Mouse (Mus musculus) embryonic facial prominence, embryonic 14.5 days (tissue): ENCODE data around the gene Entpd1. TPM values are rescaled to one million over a fixed set of nuclear protein-coding genes. Genes with fewer than 3 reads are reported as not detected.
"Not testable (repeated sequence)": the region's sequence is repeated elsewhere in the genome, so short reads cannot be mapped to it uniquely, and the experiment has no call there.

Experiments
- ATAC-seq: fragments of 200-750 bp; cut with Nextera tagmentation; 2 replicates; pipeline ENCODE4 v1.8.0; 2017; ENCODE audit warnings: low read depth, moderate number of reproducible peaks, moderate TSS enrichment
- DNase-seq: peaks from one replicate; pipeline ENCODE4 v3.0.0-alpha.2; 2015; ENCODE audit warnings: low spot score
- H3K27ac ChIP-seq: fragments of 300-500 bp; sonication (generic); replicated peaks from 2 replicates; pipeline ENCODE4 v1.5.1; 2014; ENCODE audit warnings: low read depth, mild to moderate bottlenecking, low read length, moderate library complexity
- H3K27me3 ChIP-seq: fragments of 300-500 bp; sonication (generic); replicated peaks from 2 replicates; pipeline ENCODE4 v1.6.1; 2014; ENCODE audit warnings: low read length; ENCODE audit not compliant: control insufficient read depth, insufficient read depth
- H3K36me3 ChIP-seq: fragments of 300-500 bp; sonication (generic); 2 replicates; pipeline ENCODE4 v1.6.1; 2014; ENCODE audit warnings: low read length, mixed read lengths; ENCODE audit not compliant: control insufficient read depth, insufficient read depth
- H3K4me1 ChIP-seq: fragments of 300-500 bp; sonication (generic); 2 replicates; pipeline ENCODE4 v1.6.1; 2014; ENCODE audit warnings: antibody characterized with exemption, low read length; ENCODE audit not compliant: control insufficient read depth, insufficient read depth
- H3K4me2 ChIP-seq: fragments of 300-500 bp; sonication (generic); 2 replicates; pipeline ENCODE4 v1.6.1; 2014; ENCODE audit warnings: low read depth, mild to moderate bottlenecking, low read length, moderate library complexity, mixed read lengths
- H3K4me3 ChIP-seq: fragments of 300-500 bp; sonication (generic); 2 replicates; pipeline ENCODE4 v1.5.1; 2014; ENCODE audit warnings: low read depth, mild to moderate bottlenecking, low read length
- H3K9ac ChIP-seq: fragments of 300-500 bp; sonication (generic); 2 replicates; pipeline ENCODE4 v1.6.1; 2014; ENCODE audit warnings: low read depth, mild to moderate bottlenecking, low read length, moderate library complexity, mixed read lengths
- H3K9me3 ChIP-seq: fragments of 300-500 bp; sonication (generic); 2 replicates; pipeline ENCODE4 v1.6.1; 2016; ENCODE audit warnings: low read length; ENCODE audit not compliant: control insufficient read depth
- WGBS: fragments of 180-500 bp; shearing (Covaris S2); extraction: QIAGEN DNeasy Blood & Tissue Kit; methylation state at CpG from one replicate; pipeline ENCODE4 v1.1.7; 2014; 5-methylcytosine and 5-hydroxymethylcytosine counted together
- polyA plus RNA-seq: library from polyadenylated mRNA; unstranded; fragments of >200 nt; fragmentation: Nextera tagmentation; extraction: Ambion mirVana; gene quantifications from 2 replicates; pipeline ENCODE4 v1.2.1, GENCODE M21; 2014

Entpd1 gene
- polyA plus RNA-seq, 1 experiment from 2014 or later = 18.3 TPM

DNA sequence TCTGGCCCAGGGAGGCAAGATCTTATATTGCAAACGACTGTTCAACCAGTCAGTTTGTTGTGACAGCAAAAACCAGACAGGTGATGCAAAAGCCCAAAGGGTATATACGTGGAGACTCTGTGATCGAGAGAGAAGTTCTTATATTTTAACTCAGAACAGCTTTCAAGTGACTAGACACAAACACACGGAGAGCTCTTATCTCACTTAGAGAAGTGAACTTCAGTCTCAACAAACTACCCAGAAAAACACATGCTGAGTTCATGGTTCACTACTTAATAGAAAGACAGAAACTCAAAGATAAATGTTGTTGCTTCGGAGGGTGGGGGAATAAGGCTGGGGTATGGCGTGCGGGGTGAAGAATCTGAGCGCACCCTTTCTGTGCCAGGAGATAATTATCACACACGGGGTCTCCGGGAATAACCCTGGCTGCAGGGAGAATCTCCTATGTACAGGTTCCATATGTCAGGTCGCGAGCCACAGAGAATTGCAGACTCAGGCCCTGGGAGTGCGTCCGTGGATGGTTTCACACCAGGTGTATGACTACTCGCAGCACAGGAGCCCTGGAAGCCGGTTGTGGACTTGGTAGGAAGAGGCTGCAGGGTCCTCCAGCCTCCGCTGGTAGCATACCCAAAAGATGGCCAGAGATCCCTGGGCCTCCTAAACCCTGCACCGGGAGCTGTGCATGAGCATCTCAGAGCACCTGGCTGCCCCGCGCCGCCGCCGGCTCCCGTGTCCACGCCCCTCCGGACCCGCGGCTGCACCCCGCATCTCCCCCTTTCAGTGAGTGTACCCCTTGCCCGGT lies 24.5 kb upstream of the Entpd1 start:
- Histone ChIP-seq H3K27me3 (no peaks in the 10 kb centered on the region), H3K4me1 (peaks cover 10% of the 10 kb centered on the region), H3K4me2 (peak overlapping the region; percentile 79), H3K4me3 (peak overlapping the region; percentile 72), H3K27ac (0 out of 2 replicates have a peak overlapping the region, but pooled peaks have one; percentile 8), H3K9ac (peak overlapping the region; percentile 73), H3K36me3 (peaks cover 22% of the 10 kb centered on the region), H3K9me3 (no peaks in the 10 kb centered on the region)
- ATAC-seq (peak; percentile 62), DNase-seq (peak; percentile 27)
- 3% methylated on average over 22 of the region's 30 CpGs for WGBS

DNA sequence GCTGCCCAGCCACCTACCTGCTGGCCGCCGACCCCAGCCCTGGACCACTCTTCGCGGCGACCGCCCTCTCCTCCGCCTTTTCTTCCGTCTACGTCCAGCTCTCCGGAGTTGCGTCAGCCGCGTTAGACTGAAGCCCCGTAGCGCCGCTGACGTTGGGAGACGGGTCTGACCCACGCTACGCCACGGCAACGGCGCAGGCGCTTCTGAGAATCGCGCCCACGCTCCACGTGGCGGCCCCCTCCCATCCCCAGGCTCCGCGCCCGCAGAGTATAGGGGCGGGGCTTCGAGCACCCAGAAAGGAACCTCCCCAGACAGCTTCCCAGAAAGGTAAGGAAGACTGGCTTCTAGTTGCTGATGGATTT lies 23.9 kb upstream of the Entpd1 start, which contains the start of gene Aldh18a1:
Gene Aldh18a1 (minus strand): TSS at position 171 of the 362 bp plus-strand sequence.
- H3K27ac ChIP-seq = peak within 1 kb of the TSS; percentile 73; the same call in 1 of the 2 replicates
- peak; percentile 96 for ATAC-seq

DNA sequence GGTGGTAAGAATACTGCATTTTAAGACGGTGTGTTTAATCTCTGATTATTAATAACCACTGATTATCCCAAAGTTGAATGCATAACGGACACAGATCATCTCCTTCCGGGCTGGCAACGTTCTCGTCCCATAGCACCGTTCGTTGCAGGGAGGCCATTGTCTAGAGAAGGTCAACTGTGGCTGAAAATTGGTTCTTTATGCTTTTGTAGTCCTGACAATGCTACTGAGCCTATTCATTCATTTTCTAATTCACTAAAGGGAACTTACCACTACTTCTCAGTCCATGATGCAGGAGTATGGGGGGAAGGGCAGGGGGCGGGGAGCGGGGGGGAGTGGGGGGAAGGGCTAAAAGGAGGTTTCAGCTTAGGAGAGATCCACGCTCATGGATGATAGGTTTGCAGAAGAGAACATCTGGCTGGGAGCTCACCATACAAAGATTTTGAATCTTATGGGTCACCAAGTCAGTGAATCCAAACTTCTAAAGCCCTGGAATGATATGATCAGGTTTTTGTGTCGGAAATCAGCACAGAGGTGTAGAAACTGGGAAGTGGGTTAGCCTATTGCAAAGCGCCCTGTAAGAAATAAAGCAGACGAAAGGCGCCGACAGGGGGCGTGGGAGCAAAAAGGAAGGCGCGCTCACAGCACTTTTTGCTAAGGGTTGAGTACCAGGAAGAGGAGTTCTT lies 23.2 kb upstream of the Entpd1 start:
- Histone ChIP-seq H3K9ac (peak overlapping the region; percentile 59), H3K9me3 (no peaks in the 10 kb centered on the region), H3K4me2 (peak overlapping the region; percentile 79), H3K4me3 (peak overlapping the region; percentile 72), H3K27me3 (no peaks in the 10 kb centered on the region), H3K36me3 (peaks cover 12% of the 10 kb centered on the region), H3K27ac (peak overlapping the region; percentile 73), H3K4me1 (peaks cover 10% of the 10 kb centered on the region)
- DNase-seq (peak; percentile 95), ATAC-seq (peak; percentile 73)
- under 1% methylated on average over 18 of the region's 18 CpGs for WGBS

More for the DNA sequence above, 23.9 kb upstream of the Entpd1 start, which contains the start of gene Aldh18a1:
- Histone ChIP-seq H3K4me1 (peaks cover 10% of the 10 kb centered on the region), H3K4me2 (peak within 1 kb of the TSS; percentile 79), H3K9me3 (no peaks in the 10 kb centered on the region), H3K4me3 (peak within 1 kb of the TSS; percentile 72), H3K36me3 (peaks cover 16% of the 10 kb centered on the region), H3K27me3 (no peaks in the 10 kb centered on the region), H3K9ac (peak within 1 kb of the TSS; percentile 73)
- 0% methylated on average over 24 of the region's 34 CpGs for WGBS
- peak; percentile 96 for DNase-seq

DNA sequence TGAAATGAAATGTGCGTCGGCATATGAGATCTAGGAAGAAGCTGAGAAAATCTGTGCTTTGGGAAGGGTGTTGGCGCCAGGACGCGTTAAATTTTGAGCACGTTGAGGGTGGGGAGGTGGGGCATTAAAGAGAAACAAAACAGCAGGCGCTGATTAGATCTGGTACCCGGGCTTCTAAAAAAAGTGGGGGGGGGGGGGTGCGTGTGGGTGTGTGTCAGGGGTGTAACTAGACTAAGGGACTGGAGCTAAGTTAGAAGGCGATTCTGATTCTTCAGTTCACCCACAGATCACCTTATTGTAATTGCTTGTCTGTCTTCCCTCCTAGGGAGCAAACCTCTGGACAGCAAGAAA lies 22.7 kb upstream of the Entpd1 start:
- ATAC-seq (no peak), DNase-seq (no peak)
- Histone ChIP-seq H3K9ac (peak overlapping the region; percentile 59), H3K27me3 (no peaks in the 10 kb centered on the region), H3K27ac (peak overlapping the region; percentile 73), H3K4me1 (peaks cover 10% of the 10 kb centered on the region), H3K4me2 (peak overlapping the region; percentile 79), H3K36me3 (peaks cover 14% of the 10 kb centered on the region), H3K9me3 (no peaks in the 10 kb centered on the region), H3K4me3 (peak overlapping the region; percentile 72)
- under 1% methylated on average over 9 of the region's 10 CpGs for WGBS

DNA sequence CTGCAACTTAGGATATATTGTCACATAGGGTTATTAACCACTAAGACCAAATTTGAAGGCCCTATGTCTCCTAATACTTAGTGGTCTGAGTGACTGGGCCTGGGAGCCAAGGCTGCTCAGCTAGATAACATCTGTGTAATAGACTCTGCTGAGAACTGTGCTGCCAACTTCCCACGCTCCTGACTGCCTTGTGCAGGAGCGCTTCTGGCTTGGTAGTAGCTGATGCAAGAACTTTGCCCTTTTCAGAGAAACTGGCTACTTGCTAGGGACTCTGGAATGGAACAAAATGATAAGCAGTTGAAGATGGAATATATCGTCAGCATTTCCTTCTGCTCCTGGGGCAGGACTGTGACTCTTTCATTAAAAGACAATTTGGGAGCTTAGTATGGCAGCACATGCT lies 16.9 kb upstream of the Entpd1 start:
- Histone ChIP-seq H3K27me3 (no peaks in the 10 kb centered on the region), H3K4me1 (no peaks in the 10 kb centered on the region), H3K36me3 (peaks cover 25% of the 10 kb centered on the region; the same call in 1 of the 2 replicates), H3K4me2 (no peak overlapping the region), H3K9me3 (no peaks in the 10 kb centered on the region), H3K27ac (no peak overlapping the region), H3K9ac (no peak overlapping the region), H3K4me3 (no peak overlapping the region)
- no peak for DNase-seq
- no peak for ATAC-seq
- WGBS = 86% methylated on average over 3 of the region's 3 CpGs

DNA sequence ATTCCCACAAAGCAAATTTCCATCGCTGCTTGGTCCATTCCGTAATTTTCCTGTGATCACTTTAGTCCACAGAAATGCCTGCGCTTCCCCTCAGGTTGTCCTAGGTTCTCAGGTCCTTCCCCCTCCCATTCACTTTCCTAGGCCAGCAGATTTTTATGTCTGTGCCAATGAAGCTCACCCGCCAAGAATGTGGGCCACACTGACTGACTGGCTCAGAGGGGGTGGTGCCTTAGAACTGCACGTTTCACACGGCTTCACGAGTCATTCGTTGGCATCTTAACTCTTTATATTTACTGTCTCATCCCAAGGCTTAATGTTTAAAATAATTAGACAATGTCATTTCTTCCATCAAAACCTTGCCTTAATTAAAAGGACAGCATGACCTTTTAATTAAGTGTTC lies 16.3 kb upstream of the Entpd1 start:
- Histone ChIP-seq H3K27me3 (no peaks in the 10 kb centered on the region), H3K9ac (no peak overlapping the region), H3K36me3 (peaks cover 25% of the 10 kb centered on the region; the same call in 1 of the 2 replicates), H3K27ac (no peak overlapping the region), H3K9me3 (no peaks in the 10 kb centered on the region), H3K4me1 (no peaks in the 10 kb centered on the region), H3K4me3 (no peak overlapping the region), H3K4me2 (no peak overlapping the region)
- WGBS = 83% methylated on average over 8 of the region's 8 CpGs
- DNase-seq (no peak), ATAC-seq (no peak)

DNA sequence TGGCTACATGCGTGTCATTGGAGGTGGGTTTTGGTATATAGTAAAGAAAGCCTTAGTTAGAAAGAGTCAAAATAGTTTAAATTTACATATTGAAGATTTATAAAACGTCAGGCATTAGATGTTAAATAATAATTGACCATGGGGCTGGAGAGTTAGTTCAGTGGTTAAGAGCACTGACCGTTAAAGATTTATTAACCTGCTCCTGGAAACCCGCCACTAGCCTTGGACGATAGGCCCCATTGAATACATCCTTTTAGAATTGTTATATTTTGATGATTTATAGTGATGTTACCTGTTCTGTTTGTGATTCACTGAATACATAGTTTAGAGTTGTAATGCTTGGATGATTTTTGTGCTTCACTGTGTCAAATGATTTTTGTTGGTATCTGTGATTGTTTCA lies 11.3 kb upstream of the Entpd1 start:
- peaks cover 40% of the 10 kb centered on the region for H3K36me3 ChIP-seq
- not testable (repeated sequence) for H3K4me3 ChIP-seq, ATAC-seq, H3K9me3 ChIP-seq, H3K27me3 ChIP-seq, H3K4me1 ChIP-seq, DNase-seq, H3K9ac ChIP-seq, H3K27ac ChIP-seq, H3K4me2 ChIP-seq
- 95% methylated on average over 5 of the region's 5 CpGs for WGBS

DNA sequence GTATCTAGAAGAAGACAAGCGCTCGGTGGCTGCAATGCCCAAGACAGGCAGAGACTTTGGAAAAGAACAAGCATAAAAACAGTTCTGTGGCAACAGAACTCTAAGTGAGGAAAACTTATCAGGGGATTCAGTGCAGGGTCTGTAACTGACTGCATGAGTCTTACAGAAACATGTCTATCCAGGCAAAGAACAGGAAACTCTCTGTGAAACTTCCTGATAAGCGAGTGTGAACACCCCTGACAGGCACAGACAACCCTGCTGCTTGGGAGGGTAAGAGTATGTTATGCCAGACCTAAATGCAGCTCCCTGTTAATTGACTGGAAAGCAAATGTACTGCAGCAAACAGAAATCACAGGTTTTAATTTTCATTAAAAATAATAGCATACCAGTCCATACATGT lies 10.3 kb upstream of the Entpd1 start:
- 85% methylated on average over 3 of the region's 3 CpGs for WGBS
- Histone ChIP-seq H3K4me2 (no peak overlapping the region), H3K4me1 (no peaks in the 10 kb centered on the region), H3K9ac (no peak overlapping the region), H3K27ac (no peak overlapping the region), H3K36me3 (peaks cover 46% of the 10 kb centered on the region), H3K9me3 (no peaks in the 10 kb centered on the region), H3K27me3 (no peaks in the 10 kb centered on the region), H3K4me3 (no peak overlapping the region)
- DNase-seq (no peak), ATAC-seq (no peak)
